Mouse (Mus musculus) heart, postnatal 14 days (tissue): ENCODE measurements around the gene Irf9. TPM values are rescaled to one million over a fixed set of nuclear protein-coding genes. Genes with fewer than 3 reads are reported as not detected.

Experiments used
- DNase-seq, 2 experiments: peaks; one replicate each; pipeline ENCODE4 v3.0.0; 2021 to 2022
- intact Hi-C: fragments of 180-260 bp; cut with DNase I; formaldehyde crosslinking; loops from one replicate; pipeline ENCODE4 v1.15.1; 2025
- long read RNA-seq, 2 experiments: library from polyadenylated mRNA; stranded (forward); transcript quantifications; one replicate each; pipeline ENCODE4 v2.0.0; 2021
- total RNA-seq, 2 experiments: library from RNA; stranded (reverse); gene quantifications; 2 replicates each; pipeline ENCODE4 v1.2.3; 2021

Gene Irf9
- 1 to 10 TPM; 9.2 to 9.3 TPM for total RNA-seq
- long read RNA-seq, experiment 1, transcript Irf9-202 (9 exons, 2,459 nt) = major isoform, 16 of 17 reads
- long read RNA-seq, experiment 1, partial matches to known transcripts = 0 of 17 reads
- long read RNA-seq, experiment 1, other reads (novel, unspliced or antisense) = 0 of 17 reads
- long read RNA-seq, experiment 2, transcript Irf9-202 (9 exons, 2,459 nt) = major isoform, 10 of 15 reads
- long read RNA-seq, experiment 2, partial matches to known transcripts = 1 of 15 reads
- long read RNA-seq, experiment 2, other reads (novel, unspliced or antisense) = 1 of 15 reads

GRCm38 (mm10) chr14:55603271-55603632, at the start of gene Irf9:
Gene Irf9, plus strand, starts transcription at chr14:55603571.
- intact Hi-C loops = loop anchor here (5.0 kb wide), 2 partner anchors 41 to 106 kb away; partner anchors contain the start of genes A730061H03Rik and Dcaf11
- no peak for DNase-seq

DNA sequence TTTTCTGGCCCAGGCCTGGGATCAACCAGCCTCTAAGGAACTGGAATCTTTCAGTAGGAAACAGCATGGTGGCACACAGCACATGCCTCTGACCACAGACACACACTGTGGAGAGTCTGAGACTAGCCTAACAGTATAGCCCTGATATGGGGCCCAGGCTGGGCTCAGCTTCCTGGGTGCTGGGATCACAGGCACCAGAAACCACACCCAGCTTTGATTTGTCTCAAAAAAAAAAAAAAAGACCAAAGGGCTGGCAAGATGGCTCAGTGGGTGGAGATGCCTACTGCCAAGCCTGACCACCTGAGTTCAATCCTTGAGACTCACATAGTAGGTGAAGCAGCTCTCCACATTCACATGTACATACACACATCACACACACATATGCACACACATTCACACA, 48.7 kb upstream of the Irf9 start:
- intact Hi-C loops = no loop called here
- no peak for DNase-seq

- DNase-seq = no peak
- intact Hi-C loops = loop anchor here (2.0 kb wide), 1 partner anchor 15 kb away; the partner anchor contains the start of gene Pck2
Measured at GRCm38 (mm10) chr14:55555788-55556187, 47.6 kb upstream of the Irf9 start.

DNA sequence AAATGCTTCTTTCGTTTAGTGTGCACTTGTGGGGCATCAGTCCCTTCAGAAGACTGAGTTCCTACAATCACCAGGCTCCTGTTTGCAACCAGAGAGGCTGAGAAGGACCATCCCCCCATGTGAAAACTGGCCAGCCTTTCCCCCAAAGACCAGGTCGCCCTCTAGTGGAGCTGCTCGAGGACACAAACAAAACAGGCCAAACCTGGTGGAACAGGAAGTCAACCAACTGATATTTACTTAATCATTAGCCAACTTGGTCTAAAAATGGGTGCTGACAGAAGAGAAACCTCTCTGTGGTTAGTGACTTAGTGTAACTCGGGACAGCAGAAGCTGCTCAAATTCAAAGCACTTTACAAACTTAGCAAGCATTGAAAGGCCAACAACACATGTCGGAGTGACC, 46.4 kb upstream of the Irf9 start:
- intact Hi-C loops = loop anchor here (1.0 to 2.0 kb wide), 2 partner anchors 16 to 61 kb away; partner anchors contain the start of gene Pck2

DNA sequence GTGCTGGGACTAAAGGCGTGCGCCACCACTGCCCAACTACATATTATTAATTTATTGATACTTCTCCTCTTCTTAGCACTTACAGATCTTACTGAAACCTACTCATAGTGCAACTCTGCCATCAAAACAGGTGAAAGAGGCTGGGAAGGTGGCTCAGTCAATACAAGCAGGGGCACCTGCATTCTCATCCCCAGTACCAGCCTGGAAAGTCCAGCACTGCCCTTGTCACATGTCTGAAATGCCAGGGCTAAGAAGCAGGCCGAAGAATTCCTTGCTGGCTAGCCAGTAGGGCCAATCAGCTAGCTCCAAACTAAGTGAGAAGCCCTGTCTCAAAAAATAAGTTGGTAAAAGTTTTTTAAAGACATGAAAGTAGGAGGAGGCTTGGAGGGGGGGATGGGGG, 45.8 kb upstream of the Irf9 start:
- DNase-seq = no peak
- intact Hi-C loops = loop anchor here (1.0 to 2.0 kb wide), 2 partner anchors 17 to 61 kb away; partner anchors contain the start of gene Pck2

More for the DNA sequence above, 46.4 kb upstream of the Irf9 start:
- peak; percentile 82 to 89 for DNase-seq

GRCm38 (mm10) chr14:55558740-55559448, 44.5 kb upstream of the Irf9 start:
- intact Hi-C loops = no loop called here
- no peak for DNase-seq

DNA sequence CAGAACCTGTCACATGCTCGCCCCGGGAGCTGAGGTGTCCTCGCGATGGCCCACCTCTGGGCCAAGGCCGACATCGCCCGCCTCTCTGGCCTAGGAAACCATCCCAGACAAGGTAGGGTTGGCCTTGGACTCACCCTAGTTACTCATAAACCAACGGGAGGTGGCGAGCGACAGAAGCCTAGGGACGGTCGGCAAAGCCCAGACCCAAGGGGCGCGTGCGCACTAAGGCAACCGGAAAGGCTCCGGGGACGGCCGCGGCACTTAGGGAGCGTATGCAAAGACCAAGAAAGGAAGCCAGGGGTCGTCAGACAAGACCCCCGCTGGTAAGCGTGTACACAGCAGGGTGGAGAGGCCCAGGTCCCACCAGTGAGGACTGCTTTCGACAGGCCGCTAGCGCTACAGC, 43.6 kb upstream of the Irf9 start, which contains the start of gene Dcaf11:
TSS of gene Dcaf11 (plus strand) at position 208 of the 403 bp plus-strand sequence.
- DNase-seq = peak; percentile 90
- intact Hi-C loops = loop anchor here (5.0 kb wide), 1 partner anchor 43 kb away; the partner anchor contains the start of gene Irf9

DNA sequence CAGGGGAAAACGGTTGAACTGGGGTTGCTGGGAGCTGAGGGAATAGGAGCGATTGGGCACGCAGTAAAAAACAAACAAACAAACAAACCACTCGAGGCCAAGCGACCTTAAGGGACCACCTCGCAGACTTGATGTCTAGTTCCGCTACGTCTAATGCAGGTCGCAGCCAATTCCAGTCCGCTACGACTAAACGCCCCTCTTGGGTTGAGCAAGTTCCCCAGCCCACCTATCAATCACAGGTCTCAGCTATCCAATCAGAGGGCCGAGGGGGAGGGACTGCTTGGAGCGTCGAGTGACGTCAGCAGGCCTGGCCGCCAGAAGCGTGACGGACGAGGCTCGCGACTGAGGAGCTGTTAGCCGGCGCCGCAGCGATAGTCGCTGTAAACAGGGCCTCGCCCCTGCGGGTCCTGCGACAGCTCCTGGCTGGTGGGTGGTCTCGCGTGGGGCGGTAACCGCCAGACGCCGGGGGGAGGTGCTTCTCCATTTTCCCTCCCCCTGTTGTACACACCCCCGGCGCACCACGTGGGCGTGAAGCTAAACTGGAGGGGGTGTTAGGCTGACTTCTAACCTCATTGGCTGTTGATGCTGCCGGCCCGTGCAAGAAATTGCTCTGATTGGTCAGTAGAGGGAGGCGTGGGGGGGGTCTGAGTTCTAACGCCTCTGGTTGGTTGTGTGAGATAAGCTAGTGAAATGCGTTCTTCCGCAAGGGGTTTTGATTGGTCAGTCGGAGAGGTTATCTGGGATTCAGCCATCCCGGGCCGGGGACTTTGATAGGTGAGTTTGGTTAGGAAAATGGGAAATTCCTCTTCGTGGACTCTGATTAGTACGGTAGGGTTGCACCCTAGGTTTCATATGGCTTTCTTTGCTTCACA, 42.9 kb upstream of the Irf9 start, which contains the start of gene A730061H03Rik:
TSS of gene A730061H03Rik (minus strand) at position 205 of the 872 bp plus-strand sequence.
- intact Hi-C loops = loop anchor here (5.0 kb wide), 1 partner anchor 42 kb away; the partner anchor contains the start of gene Irf9

GRCm38 (mm10) chr14:55561860-55562259, 41.5 kb upstream of the Irf9 start:
- intact Hi-C loops = loop anchor here (5.0 kb wide), 1 partner anchor 40 kb away; the partner anchor contains the start of gene Irf9
- DNase-seq = no peak

More for the DNA sequence above, 42.9 kb upstream of the Irf9 start, which contains the start of gene A730061H03Rik:
- peak; percentile 95 to 96 for DNase-seq

DNA sequence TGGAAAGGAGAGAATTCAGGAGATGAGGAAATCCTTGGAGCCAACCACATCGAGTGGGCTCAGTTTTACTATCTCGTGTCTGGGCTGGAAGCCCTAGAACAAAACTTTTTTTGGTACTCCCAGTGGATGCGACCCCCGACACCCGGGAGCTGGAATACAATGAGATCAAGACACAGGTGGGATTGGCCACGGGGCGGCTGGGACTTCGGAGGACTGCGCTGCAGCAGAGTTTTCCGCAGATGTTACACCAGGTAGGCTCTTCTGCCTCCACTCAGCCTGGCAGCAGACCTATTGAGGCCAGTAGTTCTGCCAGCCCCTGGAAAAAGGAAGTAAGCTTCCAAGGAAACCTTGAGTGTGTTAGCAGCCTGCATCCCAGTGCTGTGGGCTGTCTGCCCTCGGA, 40.1 kb upstream of the Irf9 start:
- no peak for DNase-seq
- intact Hi-C loops = loop anchor here (5.0 kb wide), 1 partner anchor 39 kb away; the partner anchor contains the start of gene Irf9

DNA sequence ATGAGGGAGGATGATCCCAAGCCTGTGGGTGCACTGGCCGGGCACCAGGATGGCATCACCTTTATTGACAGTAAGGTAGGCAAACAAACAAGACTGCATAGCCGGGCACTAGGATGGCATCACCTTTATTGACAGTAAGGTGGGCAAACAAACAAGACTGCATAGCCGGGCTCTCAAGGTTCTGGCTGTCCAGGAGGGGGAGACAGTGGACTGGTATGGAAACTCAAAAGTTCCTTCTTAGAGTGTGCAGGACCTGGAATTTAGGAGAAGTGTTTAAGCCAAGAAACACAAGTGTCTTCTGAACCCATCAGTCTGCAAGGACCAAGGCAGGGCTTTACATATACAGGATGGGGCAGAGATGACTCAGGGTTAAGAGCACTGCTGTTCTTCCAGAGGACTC, 37.6 kb upstream of the Irf9 start:
- no peak for DNase-seq
- intact Hi-C loops = no loop called here

DNA sequence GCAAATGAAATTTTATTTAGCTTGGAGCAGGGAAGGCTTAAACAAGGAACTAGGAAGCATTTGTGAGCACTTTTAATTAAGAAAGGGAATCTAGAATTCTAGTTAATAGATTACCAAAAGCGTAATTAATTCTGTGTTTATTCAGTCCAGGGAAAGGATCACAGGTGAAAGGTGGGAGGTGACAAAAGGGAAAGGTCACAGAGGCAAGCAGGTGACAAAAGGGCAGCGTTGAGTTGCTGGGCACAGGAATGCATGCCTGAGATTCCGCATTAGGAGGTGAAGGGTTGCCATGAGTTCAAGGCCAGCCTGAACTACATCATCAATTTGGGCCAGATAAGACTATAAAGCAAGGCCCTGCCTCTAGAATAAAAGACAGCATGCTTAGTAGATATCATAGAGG, 35.9 kb upstream of the Irf9 start:
- intact Hi-C loops = no loop called here
- no peak for DNase-seq

DNA sequence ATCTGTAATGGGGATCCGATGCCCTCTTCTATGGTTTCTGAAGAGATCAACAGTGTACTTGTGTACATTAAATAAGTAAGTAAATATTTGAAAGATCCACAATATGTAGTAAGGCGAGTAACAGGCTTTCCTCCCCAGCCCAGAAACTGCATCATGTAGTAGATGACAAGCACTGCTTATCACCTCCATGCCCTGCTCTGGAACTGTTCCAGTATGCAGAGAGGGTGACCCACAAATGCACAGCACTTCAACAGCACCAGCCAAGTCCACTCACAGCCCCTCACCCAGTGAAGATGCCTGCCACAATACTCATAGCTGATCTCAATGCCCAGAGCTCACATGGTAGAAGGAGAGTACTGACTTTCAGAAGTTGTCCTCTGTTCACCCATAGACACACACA, 32.8 kb upstream of the Irf9 start:
- intact Hi-C loops = no loop called here
- no peak for DNase-seq

- intact Hi-C loops = no loop called here
- DNase-seq = no peak
Measured at GRCm38 (mm10) chr14:55571760-55572159, 31.6 kb upstream of the Irf9 start.

- peak; percentile 49 to 70 for DNase-seq
- intact Hi-C loops = no loop called here
Measured at GRCm38 (mm10) chr14:55575302-55575701, 28.1 kb upstream of the Irf9 start, which contains the start of gene Fitm1. Gene Fitm1, plus strand, starts transcription at chr14:55575617.

DNA sequence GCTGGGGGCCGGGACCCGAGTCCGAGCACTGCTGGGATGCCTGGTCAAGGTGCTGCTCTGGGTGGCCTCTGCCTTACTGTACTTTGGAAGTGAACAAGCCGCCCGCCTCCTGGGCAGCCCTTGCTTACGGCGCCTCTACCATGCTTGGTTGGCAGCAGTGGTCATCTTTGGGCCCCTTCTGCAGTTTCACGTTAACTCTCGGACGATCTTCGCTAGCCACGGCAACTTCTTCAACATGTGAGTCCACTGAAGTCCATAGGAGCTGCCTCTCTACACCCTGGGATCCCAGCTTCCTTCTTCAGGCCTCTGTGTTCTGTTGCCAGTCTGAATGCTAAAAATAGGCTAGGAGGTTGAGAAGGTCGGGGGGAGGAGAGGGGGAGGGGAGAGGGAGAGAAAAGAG, 27.7 kb upstream of the Irf9 start:
- peak in 1 of 2 experiments; percentile 45 for DNase-seq
- intact Hi-C loops = no loop called here

GRCm38 (mm10) chr14:55576376-55576775, 27.0 kb upstream of the Irf9 start:
- intact Hi-C loops = no loop called here
- peak; percentile 33 to 50 for DNase-seq

GRCm38 (mm10) chr14:55577871-55578667, 25.3 kb upstream of the Irf9 start, which contains the start of gene Psme1:
Gene Psme1, plus strand, starts transcription at chr14:55578123.
- intact Hi-C loops = no loop called here
- peak; percentile 83 to 85 for DNase-seq

- DNase-seq = peak; percentile 61 to 69
- intact Hi-C loops = no loop called here
Measured at GRCm38 (mm10) chr14:55578668-55579269, 24.6 kb upstream of the Irf9 start.
